Mouse (Mus musculus): Measurements from ENCODE around the gene Macf1. TPM values are rescaled to one million over a fixed set of nuclear protein-coding genes. Genes with fewer than 3 reads are reported as not detected.

Gene Macf1
- polyA plus RNA-seq, 1 experiment from 2014 or later, result 75.7 TPM

GRCm38 (mm10) chr4:123427271-123427899 lies 256.8 kb downstream of the Macf1 start:
- no peak overlapping the region for H3K4me2 ChIP-seq (ENCODE audit: low read length)
- ATAC-seq, result no peak
- no peak overlapping the region for H3K9ac ChIP-seq (ENCODE audit: low read depth, low read length)
- H3K4me1 ChIP-seq (ENCODE audit: control insufficient read depth, insufficient read depth, low read length), result no peaks in the 10 kb centered on the region
- peaks cover 15% of the 10 kb centered on the region for H3K36me3 ChIP-seq (ENCODE audit: control insufficient read depth, insufficient read depth, low read length)
- no peak overlapping the region for H3K27ac ChIP-seq (ENCODE audit: low read length)
- 88% methylated on average over 9 of the region's 9 CpGs for WGBS
- no peak overlapping the region for H3K4me3 ChIP-seq (ENCODE audit: low read depth, low read length)
- no peaks in the 10 kb centered on the region for H3K9me3 ChIP-seq (replicated peaks; ENCODE audit: control insufficient read depth, low read length, poor library complexity, severe bottlenecking)
- H3K27me3 ChIP-seq (ENCODE audit: control insufficient read depth, insufficient read depth, low read depth, low read length), result no peaks in the 10 kb centered on the region

GRCm38 (mm10) chr4:123426429-123427080 lies 257.6 kb downstream of the Macf1 start:
- Histone ChIP-seq H3K9ac (ENCODE audit: low read depth, low read length) (no peak overlapping the region), H3K4me1 (ENCODE audit: control insufficient read depth, insufficient read depth, low read length) (no peaks in the 10 kb centered on the region), H3K36me3 (ENCODE audit: control insufficient read depth, insufficient read depth, low read length) (peaks cover 10% of the 10 kb centered on the region; the same call in 1 of the 2 replicates), H3K4me3 (ENCODE audit: low read depth, low read length) (no peak overlapping the region), H3K27ac (ENCODE audit: low read length) (no peak overlapping the region), H3K27me3 (ENCODE audit: control insufficient read depth, insufficient read depth, low read depth, low read length) (no peaks in the 10 kb centered on the region), H3K4me2 (ENCODE audit: low read length) (no peak overlapping the region), H3K9me3 (replicated peaks; ENCODE audit: control insufficient read depth, low read length, poor library complexity, severe bottlenecking) (no peaks in the 10 kb centered on the region)
- ATAC-seq, result no peak
- WGBS, result 86% methylated on average over 10 of the region's 10 CpGs

- no peak overlapping the region for H3K4me3 ChIP-seq (ENCODE audit: low read depth, low read length)
- H3K27ac ChIP-seq (ENCODE audit: low read length), result no peak overlapping the region
- no peaks in the 10 kb centered on the region for H3K4me1 ChIP-seq (ENCODE audit: control insufficient read depth, insufficient read depth, low read length)
- 74% methylated on average over 1 of the region's 1 CpGs for WGBS
- no peak overlapping the region for H3K9ac ChIP-seq (ENCODE audit: low read depth, low read length)
- no peaks in the 10 kb centered on the region for H3K9me3 ChIP-seq (replicated peaks; ENCODE audit: control insufficient read depth, low read length, poor library complexity, severe bottlenecking)
- no peaks in the 10 kb centered on the region for H3K27me3 ChIP-seq (ENCODE audit: control insufficient read depth, insufficient read depth, low read depth, low read length)
- peaks cover 6% of the 10 kb centered on the region; the same call in 1 of the 2 replicates for H3K36me3 ChIP-seq (ENCODE audit: control insufficient read depth, insufficient read depth, low read length)
- ATAC-seq, result no peak
- H3K4me2 ChIP-seq (ENCODE audit: low read length), result no peak overlapping the region
Observed at GRCm38 (mm10) chr4:123425672-123426272, 258.4 kb downstream of the Macf1 start.

GRCm38 (mm10) chr4:123424050-123424449 lies 260.1 kb downstream of the Macf1 start:
- Histone ChIP-seq H3K9me3 (replicated peaks; ENCODE audit: control insufficient read depth, low read length, poor library complexity, severe bottlenecking) (no peaks in the 10 kb centered on the region), H3K4me1 (ENCODE audit: control insufficient read depth, insufficient read depth, low read length) (no peaks in the 10 kb centered on the region), H3K4me2 (ENCODE audit: low read length) (no peak overlapping the region), H3K27me3 (ENCODE audit: control insufficient read depth, insufficient read depth, low read depth, low read length) (no peaks in the 10 kb centered on the region), H3K36me3 (ENCODE audit: control insufficient read depth, insufficient read depth, low read length) (0 out of 2 replicates have a peak, but pooled peaks cover 2% of the 10 kb centered on the region), H3K9ac (ENCODE audit: low read depth, low read length) (no peak overlapping the region), H3K4me3 (ENCODE audit: low read depth, low read length) (no peak overlapping the region), H3K27ac (ENCODE audit: low read length) (no peak overlapping the region)
- no peak for ATAC-seq
- 87% methylated on average over 2 of the region's 2 CpGs for WGBS

- Histone ChIP-seq H3K9me3 (replicated peaks; ENCODE audit: control insufficient read depth, low read length, poor library complexity, severe bottlenecking) (no peaks in the 10 kb centered on the region), H3K27me3 (ENCODE audit: control insufficient read depth, insufficient read depth, low read depth, low read length) (no peaks in the 10 kb centered on the region), H3K4me2 (ENCODE audit: low read length) (no peak overlapping the region), H3K9ac (ENCODE audit: low read depth, low read length) (no peak overlapping the region), H3K36me3 (ENCODE audit: control insufficient read depth, insufficient read depth, low read length) (0 out of 2 replicates have a peak, but pooled peaks cover 2% of the 10 kb centered on the region), H3K4me3 (ENCODE audit: low read depth, low read length) (no peak overlapping the region), H3K4me1 (ENCODE audit: control insufficient read depth, insufficient read depth, low read length) (no peaks in the 10 kb centered on the region), H3K27ac (ENCODE audit: low read length) (no peak overlapping the region)
- ATAC-seq, result no peak
- WGBS, result 82% methylated on average over 6 of the region's 6 CpGs
Observed at GRCm38 (mm10) chr4:123422828-123423227, 261.3 kb downstream of the Macf1 start.

GRCm38 (mm10) chr4:123418032-123418431 lies 266.1 kb downstream of the Macf1 start:
- no peak for ATAC-seq
- H3K9me3 ChIP-seq (replicated peaks; ENCODE audit: control insufficient read depth, low read length, poor library complexity, severe bottlenecking), result no peaks in the 10 kb centered on the region
- no peak overlapping the region for H3K4me3 ChIP-seq (ENCODE audit: low read depth, low read length)
- 95% methylated on average over 3 of the region's 3 CpGs for WGBS
- H3K27me3 ChIP-seq (ENCODE audit: control insufficient read depth, insufficient read depth, low read depth, low read length), result no peaks in the 10 kb centered on the region
- H3K36me3 ChIP-seq (ENCODE audit: control insufficient read depth, insufficient read depth, low read length), result 0 out of 2 replicates have a peak, but pooled peaks cover 2% of the 10 kb centered on the region
- no peak overlapping the region for H3K27ac ChIP-seq (ENCODE audit: low read length)
- H3K4me2 ChIP-seq (ENCODE audit: low read length), result no peak overlapping the region
- H3K9ac ChIP-seq (ENCODE audit: low read depth, low read length), result no peak overlapping the region
- no peaks in the 10 kb centered on the region for H3K4me1 ChIP-seq (ENCODE audit: control insufficient read depth, insufficient read depth, low read length)

GRCm38 (mm10) chr4:123417478-123417877 lies 266.7 kb downstream of the Macf1 start:
- H3K4me2 ChIP-seq (ENCODE audit: low read length), result no peak overlapping the region
- no peaks in the 10 kb centered on the region for H3K36me3 ChIP-seq (ENCODE audit: control insufficient read depth, insufficient read depth, low read length)
- ATAC-seq, result no peak
- no peaks in the 10 kb centered on the region for H3K9me3 ChIP-seq (replicated peaks; ENCODE audit: control insufficient read depth, low read length, poor library complexity, severe bottlenecking)
- WGBS, result 100% methylated on average over 1 of the region's 3 CpGs
- no peak overlapping the region for H3K27ac ChIP-seq (ENCODE audit: low read length)
- no peaks in the 10 kb centered on the region for H3K27me3 ChIP-seq (ENCODE audit: control insufficient read depth, insufficient read depth, low read depth, low read length)
- no peak overlapping the region for H3K4me3 ChIP-seq (ENCODE audit: low read depth, low read length)
- no peaks in the 10 kb centered on the region; the same call in 1 of the 2 replicates for H3K4me1 ChIP-seq (ENCODE audit: control insufficient read depth, insufficient read depth, low read length)
- H3K9ac ChIP-seq (ENCODE audit: low read depth, low read length), result no peak overlapping the region

GRCm38 (mm10) chr4:123416829-123417228 lies 267.3 kb downstream of the Macf1 start:
- 91% methylated on average over 2 of the region's 2 CpGs for WGBS
- no peak overlapping the region for H3K9ac ChIP-seq (ENCODE audit: low read depth, low read length)

GRCm38 (mm10) chr4:123415566-123415965 lies 268.6 kb downstream of the Macf1 start:
- H3K4me1 ChIP-seq (ENCODE audit: control insufficient read depth, insufficient read depth, low read length), result peaks cover 6% of the 10 kb centered on the region
- no peak overlapping the region for H3K4me2 ChIP-seq (ENCODE audit: low read length)
- H3K36me3 ChIP-seq (ENCODE audit: control insufficient read depth, insufficient read depth, low read length), result no peaks in the 10 kb centered on the region
- no peak overlapping the region for H3K27ac ChIP-seq (ENCODE audit: low read length)
- no peak overlapping the region for H3K4me3 ChIP-seq (ENCODE audit: low read depth, low read length)
- no peaks in the 10 kb centered on the region for H3K9me3 ChIP-seq (replicated peaks; ENCODE audit: control insufficient read depth, low read length, poor library complexity, severe bottlenecking)
- WGBS, result 97% methylated on average over 1 of the region's 1 CpGs
- no peaks in the 10 kb centered on the region for H3K27me3 ChIP-seq (ENCODE audit: control insufficient read depth, insufficient read depth, low read depth, low read length)
- no peak overlapping the region for H3K9ac ChIP-seq (ENCODE audit: low read depth, low read length)
- no peak for ATAC-seq

More at GRCm38 (mm10) chr4:123416829-123417228, 267.3 kb downstream of the Macf1 start:
- H3K27me3 ChIP-seq (ENCODE audit: control insufficient read depth, insufficient read depth, low read depth, low read length), result no peaks in the 10 kb centered on the region
- H3K36me3 ChIP-seq (ENCODE audit: control insufficient read depth, insufficient read depth, low read length), result no peaks in the 10 kb centered on the region
- no peak overlapping the region for H3K27ac ChIP-seq (ENCODE audit: low read length)
- no peak for ATAC-seq
- no peaks in the 10 kb centered on the region; the same call in 1 of the 2 replicates for H3K4me1 ChIP-seq (ENCODE audit: control insufficient read depth, insufficient read depth, low read length)
- H3K4me2 ChIP-seq (ENCODE audit: low read length), result no peak overlapping the region
- no peaks in the 10 kb centered on the region for H3K9me3 ChIP-seq (replicated peaks; ENCODE audit: control insufficient read depth, low read length, poor library complexity, severe bottlenecking)
- no peak overlapping the region for H3K4me3 ChIP-seq (ENCODE audit: low read depth, low read length)

Measured in midbrain, embryonic 16.5 days (tissue).